Mouse (Mus musculus): ENCODE results near the gene Mok.

- no peak for TF ChIP-seq CTCF (conservative IDR thresholded peaks at IDR 0.05; ENCODE audit: low read length)
- no peak for TF ChIP-seq NANOG (IDR thresholded peaks at IDR 0.05; ENCODE audit: borderline replicate concordance, low read length)
These were observed 31.9 kb downstream of the Mok start for GRCm38 (mm10) chr12:110808848-110809247.
